Mouse (Mus musculus): ENCODE measurements at regions not wholly inside any gene's neighbourhood (a gene's known extent, or its start where the extent isn't known, plus 50 kb on each side); places are given as distances from the start of the nearest gene placed in this dataset.

DNA sequence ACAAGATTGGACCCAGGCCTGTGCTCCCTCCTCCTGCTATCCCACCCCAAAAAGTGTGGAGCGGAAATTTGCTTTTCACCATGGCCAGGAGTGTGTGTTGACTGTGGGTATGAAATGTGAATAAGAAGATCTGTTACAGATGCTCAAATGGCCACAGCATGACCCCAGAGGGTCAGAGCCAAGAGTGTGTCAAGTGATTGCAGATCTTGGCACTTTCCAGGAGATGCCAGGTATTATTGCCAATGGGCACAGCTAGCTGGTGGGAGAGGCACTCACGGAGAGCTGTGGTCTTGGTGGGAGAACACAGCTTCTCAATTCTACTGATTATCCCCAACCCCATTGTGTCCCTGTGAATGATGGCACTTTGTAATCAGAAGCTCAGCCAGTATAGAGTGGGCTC is 62.7 kb downstream of the Smim20 start:
- no peak for DNase-seq (ENCODE audit: low spot score in 2 of 2)

DNA sequence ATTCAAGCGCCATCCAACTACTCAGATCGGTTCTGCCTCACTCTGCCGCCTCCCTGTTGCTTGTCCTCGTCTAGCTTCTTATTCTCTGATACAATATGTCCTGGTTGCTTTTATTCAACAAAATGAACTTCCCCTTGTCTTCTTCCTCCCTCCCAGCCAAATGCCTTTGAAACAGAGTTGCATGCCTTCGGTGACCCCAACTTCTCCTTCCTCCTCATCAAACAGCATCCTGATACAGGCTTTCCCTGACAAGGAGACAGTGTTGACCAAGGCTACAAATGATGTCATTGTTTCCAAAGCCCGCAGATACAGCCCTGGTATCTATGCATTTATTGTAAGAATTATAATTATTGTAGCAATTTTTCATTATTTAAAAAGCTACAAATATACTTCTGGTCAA is 69.8 kb downstream of the Smim20 start:
- DNase-seq (ENCODE audit: low spot score in 2 of 2) = no peak

DNA sequence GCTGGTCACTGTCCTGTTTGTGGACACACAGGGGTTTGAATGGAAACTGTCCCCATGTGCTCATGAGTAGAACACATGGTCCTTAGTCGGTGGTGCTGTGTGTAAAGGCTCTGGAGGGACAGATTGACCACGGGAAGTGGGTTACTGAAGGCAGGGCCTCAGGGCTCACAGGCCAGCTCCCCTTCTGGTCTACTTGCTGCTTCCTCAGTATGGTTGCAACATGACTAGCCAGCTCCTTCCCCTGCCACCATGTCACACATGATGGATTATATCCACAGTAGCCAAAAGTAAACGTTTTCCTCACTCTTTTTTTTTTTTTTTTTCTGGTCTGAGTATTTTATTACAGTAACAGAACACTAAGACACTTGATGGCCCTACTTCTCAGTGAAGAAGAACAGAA is 70.9 kb downstream of the Smim20 start:
- no peak for DNase-seq (ENCODE audit: low spot score in 2 of 2)

DNA sequence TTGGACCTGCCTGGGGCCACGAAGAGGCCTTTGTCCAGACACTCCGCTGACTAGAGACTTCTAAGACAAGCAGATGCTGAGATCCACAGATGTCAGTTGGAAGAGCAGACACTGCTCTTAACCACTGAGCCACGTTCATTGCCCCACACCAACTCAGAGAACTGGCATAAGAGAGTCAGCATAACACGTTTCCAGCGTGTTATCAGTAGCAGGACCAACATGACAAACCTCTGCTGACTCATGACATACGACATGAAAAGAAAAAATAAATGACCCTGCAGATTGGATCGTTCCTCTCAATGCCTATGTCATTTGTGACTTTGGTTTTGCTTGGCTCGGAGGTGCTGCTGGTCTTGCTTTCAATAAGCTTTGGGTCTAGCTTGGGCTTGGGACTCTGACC is 78.3 kb downstream of the Smim20 start:
- DNase-seq (ENCODE audit: low spot score in 2 of 2) = no peak

DNA sequence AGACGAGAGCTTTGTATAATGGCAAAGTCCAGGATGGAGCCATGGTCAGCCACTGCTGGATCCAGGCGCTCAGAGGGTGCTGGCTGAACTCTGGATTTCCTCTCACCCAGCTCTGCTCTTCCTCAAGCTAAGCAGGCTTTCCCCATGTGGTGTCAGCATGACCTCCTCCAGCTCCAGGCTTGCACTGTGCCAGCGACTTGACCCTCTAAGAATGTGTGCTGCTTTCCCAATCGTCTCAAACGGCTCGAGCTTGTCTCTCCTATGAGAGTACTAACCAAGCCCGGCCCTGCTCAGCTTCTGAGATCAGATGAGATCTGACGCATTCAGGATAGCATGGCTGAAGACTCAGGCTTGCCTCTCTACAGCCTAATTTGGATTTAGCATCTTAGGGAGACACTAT is 79.1 kb downstream of the Smim20 start:
- no peak for DNase-seq (ENCODE audit: low spot score in 2 of 2)

DNA sequence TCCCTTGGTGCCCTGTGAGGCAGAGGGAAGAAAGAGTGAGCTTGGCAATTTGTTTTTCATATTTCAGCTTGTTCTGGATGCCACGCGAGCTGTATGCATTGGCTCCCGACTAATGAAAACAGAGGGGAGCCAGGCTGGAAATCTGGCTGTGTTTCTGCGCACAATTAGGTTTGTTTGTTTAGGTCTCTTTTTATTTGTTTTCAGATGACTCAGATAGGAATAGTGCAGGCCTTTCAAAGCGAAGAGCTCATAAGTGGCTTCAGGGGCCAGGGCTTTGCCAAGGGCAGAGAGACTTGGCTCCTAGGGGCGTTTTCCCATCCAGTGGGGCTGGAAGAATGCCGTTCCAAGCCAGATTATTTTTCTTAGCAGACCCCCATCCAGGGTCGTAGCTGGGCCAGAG is 79.9 kb downstream of the Smim20 start:
- DNase-seq (ENCODE audit: low spot score in 2 of 2) = peak in 1 of 2 experiments; percentile 23

DNA sequence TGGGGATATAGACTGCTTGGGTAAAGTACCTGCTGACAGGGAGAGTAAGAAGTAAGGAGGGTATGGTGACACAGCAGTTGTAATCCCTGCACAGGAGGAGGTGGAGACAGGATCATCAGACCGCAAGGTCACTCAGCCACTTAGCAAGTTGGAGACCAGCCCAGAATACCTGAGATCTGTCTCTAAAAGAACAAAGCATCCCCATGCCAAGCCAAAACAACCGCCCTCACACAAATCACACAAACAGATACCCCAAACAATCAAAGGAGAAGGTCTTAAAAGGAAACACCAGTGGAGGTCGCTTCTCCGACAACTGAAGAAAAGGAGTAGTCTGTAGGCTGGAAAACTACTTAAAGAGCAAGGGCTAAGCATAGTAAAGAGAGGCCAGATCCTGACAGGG is 86.0 kb downstream of the Smim20 start:
- DNase-seq (ENCODE audit: low spot score in 2 of 2) = no peak

DNA sequence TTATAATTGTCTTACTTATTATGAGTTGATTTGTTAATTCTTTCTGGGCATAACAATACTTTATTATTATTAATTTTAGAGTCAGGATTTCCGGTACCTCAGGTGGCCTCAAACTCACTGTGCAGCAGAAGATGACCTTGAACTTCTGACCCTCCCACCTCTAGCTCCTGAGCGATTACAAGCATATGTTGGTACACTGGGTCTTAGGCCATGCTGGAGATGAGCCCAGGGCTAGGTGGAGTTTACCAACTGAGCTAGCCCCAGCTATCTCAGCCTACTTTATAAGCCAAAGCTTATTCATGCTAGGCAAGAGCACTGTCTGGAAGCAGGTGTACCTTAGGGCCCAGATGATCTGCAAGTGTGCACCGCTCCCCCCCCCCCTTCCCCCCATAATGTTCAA is 87.4 kb downstream of the Smim20 start:
- DNase-seq (ENCODE audit: low spot score in 2 of 2) = no peak

DNA sequence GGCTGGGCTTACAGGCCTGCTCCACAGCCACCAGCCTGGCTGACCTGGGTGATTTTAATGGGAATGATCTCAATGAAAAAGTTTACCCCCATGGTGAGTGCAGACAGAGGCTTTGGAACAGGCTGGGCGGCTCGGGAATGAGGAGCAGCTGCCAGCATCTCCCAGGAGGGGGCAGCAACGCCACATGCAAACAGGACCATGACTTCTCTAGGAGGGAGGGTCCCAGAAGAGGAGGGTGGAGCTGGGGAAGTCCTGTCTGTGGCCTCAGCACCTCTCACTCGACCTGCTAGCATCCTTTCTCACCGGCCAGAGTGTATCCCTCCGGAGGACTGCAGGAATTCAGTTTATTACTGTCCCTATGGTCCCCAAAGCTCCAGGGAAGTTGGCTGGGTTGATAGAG is 88.2 kb downstream of the Smim20 start:
- peak; percentile 73 to 87 for DNase-seq (ENCODE audit: low spot score in 2 of 2)

DNA sequence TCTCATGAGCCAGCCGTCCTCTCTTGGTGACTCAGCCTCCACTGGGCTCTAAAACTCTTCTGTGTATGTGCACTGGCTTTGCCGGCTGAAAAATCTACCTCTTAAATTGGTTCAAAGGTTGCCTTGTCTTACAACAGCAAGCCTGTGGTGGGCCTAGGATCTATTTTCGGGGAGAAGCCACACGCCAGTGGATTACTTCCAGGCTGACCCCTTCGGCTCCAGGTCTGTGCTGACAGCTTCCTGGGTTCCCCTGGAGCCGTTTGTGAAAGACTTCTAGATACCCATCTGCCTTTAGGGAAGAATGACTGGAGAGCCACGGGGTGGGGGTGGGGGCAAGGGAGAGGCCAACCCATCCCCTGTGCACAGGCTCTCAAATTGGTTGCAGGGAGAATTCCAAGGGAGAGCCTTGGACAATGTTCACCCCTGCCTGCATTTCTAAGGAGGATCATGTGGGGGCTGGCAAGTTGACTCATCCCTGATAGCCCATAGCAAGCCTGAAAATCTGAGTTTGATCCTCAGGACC is 90.3 kb downstream of the Smim20 start:
- no peak for DNase-seq (ENCODE audit: low spot score in 2 of 2)

DNA sequence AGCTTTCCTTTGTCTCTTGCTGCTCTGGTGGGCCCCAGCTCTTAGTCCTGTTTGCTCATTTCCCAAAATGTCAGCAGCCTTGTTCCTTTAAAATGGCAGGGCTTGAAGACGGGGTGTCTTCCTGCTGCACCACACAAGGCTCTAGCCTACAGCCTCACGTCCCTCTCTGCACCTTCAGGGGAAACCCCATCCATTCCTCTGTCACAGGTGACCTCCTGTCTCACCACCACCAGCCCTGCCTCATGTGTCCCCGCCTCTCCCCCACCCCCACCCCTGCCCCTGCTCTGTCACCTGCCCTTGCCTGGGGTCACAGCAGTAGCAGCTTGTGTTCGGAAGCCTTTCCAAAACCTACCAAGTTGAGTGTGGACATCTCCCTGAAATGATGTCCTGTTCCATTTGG is 91.3 kb downstream of the Smim20 start:
- no peak for DNase-seq (ENCODE audit: low spot score in 2 of 2)

DNA sequence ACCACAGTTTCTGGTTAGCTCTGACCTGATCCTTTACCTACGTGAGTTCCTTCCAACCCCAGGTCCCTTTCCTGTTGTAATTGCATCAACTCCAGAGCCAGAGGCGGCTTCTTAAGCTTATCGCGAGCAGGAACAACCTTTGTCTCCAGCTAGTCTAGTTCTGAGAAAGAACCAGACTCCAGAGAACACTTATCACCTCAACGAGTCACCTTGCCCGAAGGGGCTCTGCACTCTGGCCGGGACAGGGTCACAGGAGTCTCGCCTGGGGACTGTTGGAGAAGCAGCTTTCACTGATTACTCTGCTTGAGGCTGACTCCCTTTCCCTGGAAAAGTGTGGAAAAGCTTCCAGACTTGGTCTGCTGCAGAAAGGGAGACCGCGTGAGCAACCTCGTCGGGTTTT is 93.0 kb downstream of the Smim20 start:
- no peak for DNase-seq (ENCODE audit: low spot score in 2 of 2)

DNA sequence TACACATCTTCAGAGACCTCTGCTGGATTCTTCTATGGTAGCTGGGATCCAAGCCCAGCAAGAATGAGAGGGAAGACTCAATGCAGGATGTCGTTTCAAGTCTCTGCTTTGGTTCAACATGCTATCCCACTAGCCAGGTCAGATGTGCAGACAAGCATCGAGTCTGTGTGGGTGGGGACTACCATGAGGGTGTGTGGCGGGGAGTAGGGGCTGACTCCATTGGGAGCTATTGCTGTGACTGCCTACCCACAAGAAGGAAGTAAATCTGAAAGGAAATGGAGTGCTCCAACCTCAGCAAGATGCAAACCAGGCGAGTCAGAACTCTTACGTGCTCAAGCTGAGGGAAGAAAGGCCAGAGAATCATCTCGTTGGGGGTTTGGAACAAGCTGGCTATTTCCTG is 94.4 kb downstream of the Smim20 start:
- DNase-seq (ENCODE audit: low spot score in 2 of 2) = no peak

DNA sequence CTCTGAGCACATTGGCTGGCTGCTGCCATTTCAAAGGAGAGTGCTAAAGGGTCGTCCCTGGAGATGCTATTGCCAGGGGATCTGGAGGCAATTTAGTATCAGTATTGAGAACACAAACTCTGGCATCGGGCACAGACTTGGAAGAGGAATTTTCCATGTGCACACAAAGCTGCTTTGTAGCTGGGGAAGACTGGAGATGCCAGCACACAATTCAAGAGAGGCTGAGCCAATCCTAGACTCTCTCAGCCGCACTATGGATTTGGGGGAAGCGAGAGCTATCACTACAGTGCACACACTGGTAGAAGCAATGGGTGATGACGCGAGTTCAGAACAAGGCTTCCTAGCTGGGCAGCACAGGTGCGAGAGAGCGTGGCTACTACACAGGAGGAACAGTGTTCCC is 97.0 kb downstream of the Smim20 start:
- DNase-seq (ENCODE audit: low spot score in 2 of 2) = peak in 1 of 2 experiments; percentile 44

DNA sequence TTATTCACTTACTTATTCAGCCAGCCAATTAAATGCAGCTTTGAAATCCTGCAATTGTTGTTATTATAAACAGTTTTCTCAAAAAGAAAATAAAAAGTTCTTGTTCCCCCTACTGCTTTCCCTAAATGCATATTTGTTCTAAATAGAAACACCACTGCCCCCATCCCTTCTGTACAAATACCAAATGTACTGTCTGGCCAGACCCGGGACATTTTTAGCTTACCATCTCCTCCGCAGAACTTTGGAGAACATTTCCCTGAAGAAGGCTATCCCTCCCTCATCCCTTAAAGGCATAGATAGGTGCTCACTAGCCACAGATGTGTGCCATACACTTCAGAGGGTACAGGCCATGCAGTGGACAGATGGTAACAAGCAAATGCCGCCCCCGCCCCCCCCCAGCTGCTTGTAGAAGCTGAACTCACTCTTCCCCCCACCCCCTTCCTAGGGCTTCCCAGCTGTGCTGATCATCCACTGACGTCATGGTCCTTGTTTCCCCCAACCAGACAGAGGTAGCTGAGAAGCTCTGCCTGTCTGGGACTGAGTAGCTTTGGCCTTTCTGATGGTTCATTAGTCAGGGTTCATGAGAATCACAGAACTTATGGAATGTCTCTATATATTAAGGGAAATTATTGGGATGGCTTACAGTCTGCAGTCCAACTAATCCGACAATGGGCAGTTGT is 98.9 kb upstream of the Rbpj start:
- DNase-seq (ENCODE audit: low spot score in 2 of 2) = peak in 1 of 2 experiments; percentile 16

DNA sequence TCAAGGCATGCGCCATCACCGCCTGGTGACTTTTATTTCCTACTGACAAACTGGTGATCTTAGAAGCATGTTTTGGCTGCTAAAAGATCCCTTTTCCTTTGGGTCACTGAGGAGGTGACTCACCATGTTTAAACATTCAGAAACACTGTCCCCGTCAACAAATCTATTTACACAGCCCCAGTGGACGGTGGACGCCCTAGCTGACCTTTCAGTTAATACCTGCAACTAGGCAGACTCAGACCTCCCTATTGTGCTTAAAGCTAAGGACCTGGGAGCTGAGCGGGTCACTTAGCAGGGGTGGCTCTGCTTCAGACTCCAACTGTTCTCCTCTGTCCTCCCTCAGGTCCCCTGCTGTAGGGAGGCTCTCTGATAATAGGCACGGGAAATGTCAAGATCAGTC is 95.7 kb upstream of the Rbpj start:
- no peak for DNase-seq (ENCODE audit: low spot score in 2 of 2)

DNA sequence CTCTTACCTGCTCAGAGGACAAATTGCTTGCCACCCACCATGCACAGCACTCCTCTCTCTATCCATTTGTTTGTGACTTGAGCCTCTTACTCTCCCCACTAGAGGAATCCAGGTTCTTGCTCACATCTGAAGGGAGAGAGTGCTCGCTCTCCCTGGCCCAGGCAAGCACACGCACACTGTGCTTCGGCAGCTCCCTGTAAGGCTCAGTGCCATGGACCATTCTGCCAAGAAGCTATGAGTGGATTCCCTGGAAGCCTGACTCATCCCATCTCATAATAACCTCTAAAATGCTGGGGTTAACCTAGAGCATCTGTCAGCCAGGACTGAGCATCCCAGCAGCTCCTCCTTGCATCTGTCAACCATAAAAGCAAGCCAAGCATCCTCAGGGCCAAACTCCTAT is 94.3 kb upstream of the Rbpj start:
- DNase-seq (ENCODE audit: low spot score in 2 of 2) = peak; percentile 18 to 23

DNA sequence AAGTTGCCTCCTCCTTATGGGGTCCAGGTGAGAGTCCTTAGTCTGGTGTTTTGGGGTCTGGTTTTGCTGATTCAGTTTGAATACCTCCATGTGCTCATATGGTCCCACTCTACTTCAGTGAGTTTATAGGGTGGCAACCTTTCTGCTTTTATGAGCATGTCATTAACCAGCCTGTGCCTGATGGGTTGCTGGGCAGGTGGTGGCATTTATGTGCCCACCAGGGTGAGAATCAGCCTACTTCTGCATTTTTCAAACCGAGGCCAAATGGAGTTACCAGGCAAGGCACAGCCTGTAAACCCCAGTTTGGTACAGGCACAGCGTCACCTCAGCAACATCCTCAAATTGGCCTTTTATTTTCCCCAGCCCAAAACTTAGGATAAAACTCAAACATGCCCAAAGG is 92.6 kb upstream of the Rbpj start:
- no peak for DNase-seq (ENCODE audit: low spot score in 2 of 2)

DNA sequence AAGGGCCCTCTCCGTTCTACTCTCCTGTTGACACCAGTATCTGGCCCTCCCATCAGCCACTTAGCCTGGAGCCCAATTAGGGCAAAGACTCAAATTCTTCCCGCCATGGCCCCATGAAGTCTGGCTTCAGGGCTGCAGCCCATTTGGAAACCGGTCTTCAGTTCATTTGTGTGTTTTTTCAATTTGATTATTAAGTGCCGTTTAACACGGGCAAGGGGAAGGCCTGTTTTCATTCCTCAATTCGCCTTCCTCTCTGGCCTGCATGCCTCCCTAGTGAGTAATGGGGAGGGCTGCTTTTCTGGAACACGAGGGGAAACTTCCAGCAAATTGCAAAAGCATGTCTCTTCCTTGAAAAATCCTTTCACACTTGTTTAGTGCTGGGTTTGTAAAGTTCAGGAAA is 89.1 kb upstream of the Rbpj start:
- DNase-seq (ENCODE audit: low spot score in 2 of 2) = no peak

DNA sequence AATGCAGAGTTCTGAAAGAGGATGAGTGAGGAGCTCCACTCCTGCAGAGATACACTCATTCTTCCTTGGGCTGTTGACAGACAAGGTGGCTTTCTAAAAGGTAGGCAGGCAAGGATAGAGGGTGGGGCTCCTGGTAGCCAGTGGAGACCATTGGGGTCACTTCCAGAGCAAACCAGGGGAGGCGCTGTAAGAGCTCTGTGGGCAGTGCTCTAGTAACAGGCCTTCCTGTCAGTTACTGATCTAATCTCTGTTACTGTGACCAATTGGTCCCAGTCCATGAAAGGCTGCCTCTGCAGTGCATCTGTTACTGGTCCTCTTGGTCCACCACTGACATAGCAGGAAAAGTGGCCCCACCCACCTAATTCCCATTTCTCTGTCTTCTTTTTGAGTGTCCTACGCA is 88.3 kb upstream of the Rbpj start:
- DNase-seq (ENCODE audit: low spot score in 2 of 2) = no peak

DNA sequence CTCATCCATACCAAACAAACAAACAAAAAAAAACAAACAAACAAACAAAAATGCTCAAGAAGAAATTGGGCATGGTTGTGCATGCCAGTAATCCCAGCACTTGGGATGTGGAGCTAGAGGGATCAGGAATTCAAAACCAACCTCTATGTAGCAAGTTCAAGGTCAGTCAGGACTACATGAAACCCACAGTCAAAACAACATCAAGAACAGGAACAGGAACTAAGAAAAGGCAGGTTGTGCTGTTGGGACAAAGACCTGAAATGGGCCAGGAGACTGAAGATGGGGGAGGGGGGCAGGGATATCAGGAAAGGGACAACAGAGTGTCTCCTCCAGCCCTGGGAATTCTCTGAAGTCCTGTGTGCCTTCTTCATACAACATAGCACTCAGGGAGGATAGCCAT is 87.8 kb upstream of the Rbpj start:
- DNase-seq (ENCODE audit: low spot score in 2 of 2) = no peak

DNA sequence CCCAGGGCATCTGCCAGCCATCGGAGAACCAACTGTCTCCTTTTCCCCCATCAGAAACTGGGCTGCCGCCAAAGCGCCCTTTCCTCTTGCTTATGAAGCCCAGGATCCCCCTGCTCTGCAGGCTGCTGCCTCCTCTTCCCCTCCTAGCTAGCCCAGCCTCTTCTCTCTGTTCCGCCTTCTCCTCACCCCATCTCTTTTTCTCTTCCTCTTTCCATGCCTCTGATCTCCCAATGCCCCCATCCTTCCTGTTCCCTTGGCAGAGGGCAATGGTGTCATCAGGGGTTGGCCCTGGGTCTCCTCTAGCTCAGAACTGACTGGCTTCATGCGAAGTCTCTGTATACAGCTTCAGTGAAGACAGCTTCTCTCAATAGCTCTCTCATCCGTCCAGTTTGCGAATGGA is 87.4 kb upstream of the Rbpj start:
- no peak for DNase-seq (ENCODE audit: low spot score in 2 of 2)

DNA sequence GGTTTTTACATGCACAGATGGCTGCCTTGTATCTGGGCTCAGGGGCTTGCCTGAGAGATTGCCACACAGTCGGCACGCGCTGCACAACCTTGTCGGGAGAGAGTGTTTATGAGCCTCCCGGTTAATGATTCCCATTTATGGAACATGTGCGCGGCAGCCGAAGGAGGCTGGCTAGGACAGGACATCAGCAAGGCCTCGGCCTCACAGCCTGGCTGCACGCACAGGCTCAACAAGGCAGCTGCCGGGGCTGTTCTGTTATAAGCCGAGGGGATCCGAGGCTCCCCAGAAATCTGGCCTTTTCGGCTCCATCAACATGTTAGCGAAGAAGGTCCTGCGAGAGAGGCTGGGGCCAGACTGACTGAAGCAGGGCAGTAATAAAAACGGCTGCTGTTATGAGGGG is 86.3 kb upstream of the Rbpj start:
- DNase-seq (ENCODE audit: low spot score in 2 of 2) = no peak

DNA sequence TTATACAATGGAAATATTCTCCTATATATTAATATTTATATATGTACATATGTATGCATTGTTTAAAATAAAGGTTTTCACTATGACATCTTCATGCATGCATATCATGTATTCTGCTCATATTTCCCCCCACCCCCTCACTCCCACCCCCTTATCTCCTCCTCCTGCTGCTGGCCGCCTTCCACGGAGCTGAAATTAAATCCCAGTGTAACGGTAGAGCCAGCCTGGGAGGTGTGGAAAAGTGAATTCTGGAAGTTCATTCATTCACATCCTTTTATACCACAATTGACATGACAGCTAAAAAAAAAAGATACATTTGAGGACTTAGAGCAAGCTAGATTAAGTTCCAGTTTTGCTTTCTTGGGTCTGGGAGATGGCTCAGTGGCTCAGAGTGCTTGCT is 85.7 kb upstream of the Rbpj start:
- no peak for DNase-seq (ENCODE audit: low spot score in 2 of 2)

All from layer of hippocampus, adult 18-20 months (tissue).